Mouse (Mus musculus): ENCODE data around the gene Gm42715.
"Not testable (repeated sequence)": the region's sequence is repeated elsewhere in the genome, so short reads cannot be mapped to it uniquely, and the experiment has no call there.

DNA sequence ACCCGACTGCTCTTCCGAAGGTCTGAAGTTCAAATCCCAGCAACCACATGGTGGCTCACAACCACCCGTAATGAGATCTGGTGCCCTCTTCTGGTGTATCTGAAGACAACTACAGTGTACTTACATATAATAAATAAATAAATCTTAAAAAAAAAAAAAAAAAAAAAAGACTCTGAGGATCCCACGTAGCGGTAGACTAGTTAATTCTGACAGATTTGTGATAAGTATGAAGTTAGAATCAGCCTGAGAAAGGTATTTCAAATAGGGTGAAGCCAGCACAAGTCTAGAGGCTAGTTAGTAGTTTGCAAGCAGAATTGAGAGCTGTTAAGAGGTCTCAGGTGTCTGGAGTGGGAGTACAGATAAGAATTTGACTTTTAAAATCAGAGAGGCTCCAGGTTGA is 31.0 kb upstream of the Gm42715 start:
- TF ChIP-seq CTCF (conservative IDR thresholded peaks at IDR 0.05; ENCODE audit: insufficient read depth, insufficient read length, low read depth, low read length); POLR2A (IDR thresholded peaks at IDR 0.05; ENCODE audit: low read depth, low read length): not testable (repeated sequence)

All from kidney, adult 2 months (tissue).